Mouse (Mus musculus): ENCODE data around the gene Mthfd2. TPM values are rescaled to one million over a fixed set of nuclear protein-coding genes. Genes with fewer than 3 reads are reported as not detected.

Gene Mthfd2
- total RNA-seq (2023), result 48.9 TPM

GRCm38 (mm10) chr6:83325525-83326393, at the start of gene Mthfd2, which contains the start of gene Mob1a:
Mthfd2 (minus strand) TSS chr6:83325908.
Mob1a (plus strand) TSS chr6:83326016.

GRCm38 (mm10) chr6:83348873-83349272, 23.2 kb upstream of the Mthfd2 start, which contains the start of gene Bola3:
Bola3 (plus strand) TSS chr6:83349147.

Other genes with a start within 250 kb of the Mthfd2 start
- 28.6 TPM for gene Pcgf1, start 248.0 kb downstream of the Mthfd2 start, total RNA-seq (2023)
- not detected for gene Lbx2, start 239.5 kb downstream of the Mthfd2 start, total RNA-seq (2023)
- 12.8 TPM for gene Ccdc142, start 224.3 kb downstream of the Mthfd2 start, total RNA-seq (2023)
- 8.3 TPM for gene Gm42688, start 224.3 kb downstream of the Mthfd2 start, total RNA-seq (2023)
- gene Mrpl53, start 216.9 kb downstream of the Mthfd2 start, total RNA-seq (2023), result 28.2 TPM
- 34.1 TPM for gene Mogs, start 210.4 kb downstream of the Mthfd2 start, total RNA-seq (2023)
- gene Wbp1, start 204.3 kb downstream of the Mthfd2 start, total RNA-seq (2023), result 41.6 TPM
- gene Ino80b, start 200.5 kb downstream of the Mthfd2 start, total RNA-seq (2023), result 28.5 TPM
- gene Rtkn, start 190.4 kb downstream of the Mthfd2 start, total RNA-seq (2023), result not detected
- gene Wdr54, start 169.5 kb downstream of the Mthfd2 start, total RNA-seq (2023), result 0.53 TPM
- not detected for gene 1700003E16Rik, start 169.5 kb downstream of the Mthfd2 start, total RNA-seq (2023)
- 127 TPM for gene Dctn1, start 160.0 kb downstream of the Mthfd2 start, total RNA-seq (2023)
- gene Slc4a5, start 106.1 kb downstream of the Mthfd2 start, total RNA-seq (2023), result not detected
- gene Mob1a, start 108 bp upstream of the Mthfd2 start, total RNA-seq (2023), result 97.1 TPM
- 28.4 TPM for gene Bola3, start 23.2 kb upstream of the Mthfd2 start, total RNA-seq (2023)
- gene Tet3, start 133.2 kb upstream of the Mthfd2 start, total RNA-seq (2023), result 191 TPM
- gene Dguok, start 181.1 kb upstream of the Mthfd2 start, total RNA-seq (2023), result 52.4 TPM
- not detected for gene Actg2, start 210.4 kb upstream of the Mthfd2 start, total RNA-seq (2023)
- 20.4 TPM for gene Stambp, start 246.8 kb upstream of the Mthfd2 start, total RNA-seq (2023)

All from CD4-positive naive resting alpha-beta T cell, adult 57 days (primary cell).